Mouse (Mus musculus) liver, postnatal 0 days (tissue): ENCODE measurements around the gene Cdh12.

ENCODE experiments used
- CTCF ChIP-seq: sonication (generic); IDR thresholded peaks from 2 replicates; pipeline ENCODE4 v1.5.1; 2016; ENCODE audit warnings: antibody characterized with exemption, low read depth
- EP300 ChIP-seq: IDR thresholded peaks from 2 replicates; pipeline ENCODE4 v1.6.1; 2016; ENCODE audit warnings: antibody characterized with exemption, low read depth, mild to moderate bottlenecking

DNA sequence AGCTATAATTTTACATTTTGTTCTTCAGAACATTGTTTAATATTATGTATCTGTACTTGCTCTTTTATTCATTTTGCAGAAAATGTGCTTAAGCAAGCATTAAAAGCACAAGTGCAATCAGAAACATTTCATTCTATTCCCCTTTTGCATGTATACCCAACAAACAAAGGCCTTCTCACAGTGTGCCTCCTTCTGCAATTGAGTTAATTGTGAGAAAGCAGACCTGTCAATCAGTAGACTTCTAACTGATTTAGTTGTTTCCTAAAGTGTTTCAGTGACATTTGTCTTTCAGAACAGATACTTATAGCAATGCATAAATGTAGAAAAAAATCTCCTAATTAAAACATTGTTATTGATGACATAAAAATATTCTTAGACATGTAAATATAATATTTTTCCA is 894.8 kb downstream of the Cdh12 start:
- TF ChIP-seq CTCF: no peak
- no peak for TF ChIP-seq EP300
